Mouse (Mus musculus) stomach, postnatal 0 days (tissue): Measurements from ENCODE around the gene Myrf. TPM values are rescaled to one million over a fixed set of nuclear protein-coding genes. Genes with fewer than 3 reads are reported as not detected.
A peak's percentile ranks its signal among the peaks of the same experiment; 100 is the strongest.

Experiments used
- ATAC-seq: fragments of 200-750 bp; cut with Nextera tagmentation; 2 replicates; pipeline ENCODE4 v1.8.0; 2017; ENCODE audit not compliant: low FRiP score, low TSS enrichment
- DNase-seq: peaks from one replicate; pipeline ENCODE4 v3.0.0-alpha.2; 2016; ENCODE audit warnings: low spot score
- H3K27ac ChIP-seq: fragments of 300-500 bp; sonication (generic); replicated peaks from 2 replicates; pipeline ENCODE4 v1.5.1; 2014; ENCODE audit warnings: mild to moderate bottlenecking, control low read depth
- H3K27me3 ChIP-seq: fragments of 300-500 bp; sonication (generic); 2 replicates; pipeline ENCODE4 v1.6.1; 2014; ENCODE audit warnings: low read length; ENCODE audit not compliant: control insufficient read depth, insufficient read depth
- H3K36me3 ChIP-seq: fragments of 300-500 bp; sonication (generic); 2 replicates; pipeline ENCODE4 v1.6.1; 2014; ENCODE audit warnings: low read length, mixed read lengths; ENCODE audit not compliant: control insufficient read depth, insufficient read depth
- H3K4me1 ChIP-seq: fragments of 300-500 bp; sonication (generic); replicated peaks from 2 replicates; pipeline ENCODE4 v1.6.1; 2014; ENCODE audit warnings: antibody characterized with exemption; ENCODE audit not compliant: control insufficient read depth, insufficient read depth
- H3K4me2 ChIP-seq: fragments of 300-500 bp; sonication (generic); replicated peaks from 2 replicates; pipeline ENCODE4 v1.6.1; 2014; ENCODE audit warnings: low read depth, mild to moderate bottlenecking, control low read depth, moderate library complexity
- H3K4me3 ChIP-seq: fragments of 300-500 bp; sonication (generic); 2 replicates; pipeline ENCODE4 v1.5.1; 2014; ENCODE audit warnings: low read depth, low read length, control low read depth
- H3K9ac ChIP-seq: fragments of 300-500 bp; sonication (generic); 2 replicates; pipeline ENCODE4 v1.6.1; 2014; ENCODE audit warnings: mild to moderate bottlenecking, low read length, control low read depth, mixed read lengths
- H3K9me3 ChIP-seq: fragments of 300-500 bp; sonication (generic); 2 replicates; pipeline ENCODE4 v1.6.1; 2016; ENCODE audit warnings: low read length; ENCODE audit not compliant: control insufficient read depth
- CTCF ChIP-seq: IDR thresholded peaks from 2 replicates; pipeline ENCODE4 v1.5.1; 2016; ENCODE audit warnings: antibody characterized with exemption, low read depth, mild to moderate bottlenecking, moderate library complexity
- EP300 ChIP-seq: optimal IDR thresholded peaks from 2 replicates; pipeline ENCODE3; 2016; ENCODE audit warnings: antibody characterized with exemption
- WGBS: fragments of 180-500 bp; shearing (Covaris S2); extraction: QIAGEN DNeasy Blood & Tissue Kit; methylation state at CpG from one replicate; pipeline ENCODE4 v1.1.7; 2014; 5-methylcytosine and 5-hydroxymethylcytosine counted together
- polyA plus RNA-seq: library from polyadenylated mRNA; unstranded; fragments of >200 nt; fragmentation: Nextera tagmentation; extraction: Ambion mirVana; gene quantifications from 2 replicates; pipeline ENCODE4 v1.2.1, GENCODE M21; 2015

Myrf gene
- 9.6 and 10.7 TPM in 2 replicates for polyA plus RNA-seq

- Histone ChIP-seq H3K4me1 (no peaks in the 10 kb centered on the region), H3K36me3 (no peaks in the 10 kb centered on the region), H3K4me2 (peak within 1 kb of the TSS; percentile 74), H3K27ac (peak within 1 kb of the TSS; percentile 50), H3K9ac (peak within 1 kb of the TSS; percentile 66), H3K9me3 (no peaks in the 10 kb centered on the region), H3K27me3 (no peaks in the 10 kb centered on the region), H3K4me3 (peak within 1 kb of the TSS; percentile 48)
- DNase-seq, result peak; percentile 93
- 8% methylated on average over 32 of the region's 43 CpGs for WGBS
- peak; percentile 95 for TF ChIP-seq CTCF
- no peak for TF ChIP-seq EP300
- ATAC-seq, result peak; percentile 83
These were observed at the start of gene Myrf for GRCm38 (mm10) chr19:10240654-10241305. TSS of gene Myrf (minus strand) at chr19:10240748.

DNA sequence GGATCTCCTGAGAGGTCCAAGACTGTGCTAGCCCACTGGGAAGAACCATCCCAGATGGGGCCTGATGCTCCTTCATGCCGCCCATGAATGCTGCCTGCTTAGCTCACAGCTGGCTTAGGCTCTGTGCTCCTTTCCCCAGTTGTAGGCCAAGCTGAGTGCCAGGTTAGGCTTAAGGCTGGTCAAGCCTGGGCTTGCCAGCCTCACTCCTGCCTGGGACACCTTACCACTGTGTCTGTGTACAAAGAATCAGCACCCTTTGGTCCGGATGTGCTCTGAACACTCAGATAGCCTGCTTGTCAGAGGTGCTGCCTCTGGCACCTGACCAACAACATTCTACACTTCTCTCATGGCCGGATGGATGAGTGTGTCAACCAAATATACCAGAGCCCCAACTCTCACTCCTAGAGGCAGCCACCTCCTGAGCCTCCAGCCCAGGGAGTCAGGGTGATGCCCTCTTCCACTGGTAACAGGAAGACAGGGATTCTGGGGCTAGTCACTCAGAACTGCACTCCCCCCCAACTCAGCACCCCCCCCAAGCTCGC, 49.1 kb upstream of the Myrf start:
- DNase-seq (no peak), ATAC-seq (no peak)
- no peak overlapping the region for H3K4me2 ChIP-seq
- no peaks in the 10 kb centered on the region for H3K9me3 ChIP-seq
- H3K4me1 ChIP-seq, result peaks cover 22% of the 10 kb centered on the region
- 65% methylated on average over 4 of the region's 4 CpGs for WGBS
- TF ChIP-seq CTCF (no peak), EP300 (no peak)
- no peak overlapping the region for H3K9ac ChIP-seq
- peak overlapping the region; percentile 53 for H3K27ac ChIP-seq
- no peaks in the 10 kb centered on the region for H3K36me3 ChIP-seq
- H3K4me3 ChIP-seq, result no peak overlapping the region
- H3K27me3 ChIP-seq, result no peaks in the 10 kb centered on the region

DNA sequence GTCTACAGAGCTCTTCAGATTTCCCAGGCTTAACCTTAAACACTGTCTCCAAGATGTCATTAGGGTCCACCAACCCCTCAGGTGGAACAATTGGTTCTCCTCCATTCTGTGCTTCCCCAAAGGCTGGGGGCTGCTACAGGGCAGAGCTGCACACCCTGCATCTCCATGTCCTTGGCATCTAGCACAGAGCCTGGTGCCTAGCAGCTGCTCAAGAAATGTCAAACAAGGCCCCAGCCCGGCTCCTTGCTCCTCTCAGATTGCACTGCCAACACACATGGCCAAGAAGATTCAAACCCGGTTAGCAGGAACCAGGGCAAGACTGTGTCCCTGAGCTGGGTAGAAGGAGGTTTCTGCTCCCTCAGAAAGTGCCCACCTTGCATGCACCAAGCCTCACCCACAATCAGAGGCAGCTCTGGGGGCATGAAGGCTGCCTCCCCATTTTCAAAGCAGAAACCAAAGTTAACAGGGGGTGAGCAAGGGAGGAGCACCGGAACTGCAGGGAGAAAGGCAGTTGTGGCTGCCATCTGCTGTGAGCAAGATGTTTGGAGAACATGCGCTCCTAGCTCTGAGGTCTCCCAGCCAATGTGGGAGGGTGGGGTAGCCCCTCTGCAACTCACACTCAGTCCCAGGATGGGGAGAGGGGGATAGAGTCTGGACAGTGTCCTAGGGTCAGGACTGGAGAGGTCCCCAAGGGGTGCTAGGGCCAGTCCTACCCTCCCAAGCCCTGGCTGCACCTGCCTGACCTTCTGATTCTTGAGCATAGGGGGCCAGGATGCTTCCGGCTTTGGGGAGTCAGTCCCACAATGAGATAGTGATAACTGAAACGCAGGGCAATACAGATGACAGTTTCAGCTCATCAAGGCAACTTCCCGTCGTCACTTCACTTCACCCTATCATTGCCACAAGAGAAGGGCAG, 47.8 kb upstream of the Myrf start:
- Histone ChIP-seq H3K36me3 (no peaks in the 10 kb centered on the region), H3K4me1 (peaks cover 19% of the 10 kb centered on the region), H3K27ac (no peak overlapping the region), H3K9ac (no peak overlapping the region), H3K4me3 (no peak overlapping the region), H3K9me3 (no peaks in the 10 kb centered on the region), H3K27me3 (no peaks in the 10 kb centered on the region), H3K4me2 (no peak overlapping the region)
- no peak for ATAC-seq
- DNase-seq, result no peak
- TF ChIP-seq CTCF (no peak), EP300 (no peak)
- WGBS, result 76% methylated on average over 8 of the region's 8 CpGs

GRCm38 (mm10) chr19:10286458-10286872, 45.9 kb upstream of the Myrf start:
- H3K4me1 ChIP-seq, result peaks cover 10% of the 10 kb centered on the region
- no peak overlapping the region for H3K4me2 ChIP-seq
- no peak overlapping the region for H3K4me3 ChIP-seq
- H3K9ac ChIP-seq, result no peak overlapping the region
- peak overlapping the region; percentile 63 for H3K27ac ChIP-seq
- DNase-seq, result peak; percentile 80
- no peaks in the 10 kb centered on the region for H3K27me3 ChIP-seq
- no peaks in the 10 kb centered on the region for H3K9me3 ChIP-seq
- no peak for TF ChIP-seq EP300
- TF ChIP-seq CTCF, result peak; percentile 34
- no peaks in the 10 kb centered on the region for H3K36me3 ChIP-seq
- 46% methylated on average over 10 of the region's 10 CpGs for WGBS
- ATAC-seq, result peak; percentile 79

- DNase-seq (no peak), ATAC-seq (no peak)
- peaks cover 12% of the 10 kb centered on the region for H3K4me1 ChIP-seq
- WGBS, result 78% methylated on average over 14 of the region's 14 CpGs
- no peaks in the 10 kb centered on the region for H3K36me3 ChIP-seq
- H3K27ac ChIP-seq, result no peak overlapping the region
- no peak overlapping the region for H3K4me2 ChIP-seq
- H3K9me3 ChIP-seq, result no peaks in the 10 kb centered on the region
- TF ChIP-seq EP300 (no peak), CTCF (no peak)
- H3K4me3 ChIP-seq, result no peak overlapping the region
- H3K9ac ChIP-seq, result no peak overlapping the region
- no peaks in the 10 kb centered on the region for H3K27me3 ChIP-seq
These were observed 40.4 kb upstream of the Myrf start for GRCm38 (mm10) chr19:10280771-10281540.
